Mouse (Mus musculus): ENCODE results near the gene Park7. TPM values are rescaled to one million over a fixed set of nuclear protein-coding genes. Genes with fewer than 3 reads are reported as not detected.

Park7 gene
- total and polyA plus RNA-seq, 3 experiments = 438 to 480 TPM; not detected in 1

- Histone ChIP-seq H3K9me3 (replicated peaks; ENCODE audit: insufficient read depth, low read length) (no peaks in the 10 kb centered on the region), H3K4me1 (ENCODE audit: control insufficient read depth in 1 of 2, insufficient read depth in 2 of 2, low read length in 2 of 2) (no peaks in the 10 kb centered on the region), H3K27me3 (ENCODE audit: control insufficient read depth in 1 of 2, insufficient read depth in 2 of 2, low read length in 2 of 2) (no peaks in the 10 kb centered on the region), H3K4me3 (ENCODE audit: control insufficient read depth in 1 of 2, insufficient read depth in 1 of 2, low read depth in 2 of 2, low read length in 2 of 2) (no peak overlapping the region), H3K79me2 (ENCODE audit: control insufficient read depth, insufficient read depth, low read length, poor library complexity) (no peaks in the 10 kb centered on the region), H3K27ac (ENCODE audit: control insufficient read depth, low read depth, low read length) (no peak overlapping the region), H3K9ac (ENCODE audit: control insufficient read depth, low read depth, low read length, poor library complexity, severe bottlenecking) (no peak overlapping the region), H3K36me3 (ENCODE audit: control insufficient read depth in 1 of 2, insufficient read depth in 2 of 2, low read length in 2 of 2) (peaks cover 0 to 6% of the 10 kb centered on the region in 2 experiments; a peak in 2 of 4 replicates)
- DNase-seq (ENCODE audit: low read depth, low spot score) = peak; percentile 86
- TF ChIP-seq BHLHE40 (IDR thresholded peaks at IDR 0.05; ENCODE audit: borderline replicate concordance, low read depth, low read length) = 0 out of 2 replicates have a peak, but pooled peaks have one; percentile 16
- TF ChIP-seq ZC3H11A (IDR thresholded peaks at IDR 0.05; ENCODE audit: low read depth, low read length) = 0 out of 2 replicates have a peak, but pooled peaks have one; percentile 3
- peak; percentile 78; the same call in 1 of the 2 replicates for TF ChIP-seq MAZ (IDR thresholded peaks at IDR 0.05; ENCODE audit: low read depth, low read length)
- TF ChIP-seq ZNF384 (IDR thresholded peaks at IDR 0.05; ENCODE audit: low read depth, low read length) = no peak
- peak in 1 of 2 experiments; percentile 35; a peak in 1 of 4 replicates for TF ChIP-seq POLR2A (IDR thresholded peaks at IDR 0.05; ENCODE audit: control insufficient read depth in 1 of 2, insufficient read depth in 1 of 2, low read depth in 1 of 2, low read length in 2 of 2, poor library complexity in 1 of 2)
- peak; percentile 56 for TF ChIP-seq SMC3 (IDR thresholded peaks at IDR 0.05; ENCODE audit: low read depth, low read length)
- TF ChIP-seq RAD21 (IDR thresholded peaks at IDR 0.05; ENCODE audit: low read depth, low read length) = peak; percentile 41
- TF ChIP-seq MAFK (IDR thresholded peaks at IDR 0.05; ENCODE audit: borderline replicate concordance, low read depth, low read length) = no peak
- peak; percentile 78 to 97 (median 90) for TF ChIP-seq CTCF (IDR thresholded peaks at IDR 0.05 in 2 of 3, conservative IDR thresholded peaks at IDR 0.05 in 1 of 3; ENCODE audit: control insufficient read depth in 1 of 3, insufficient read depth in 1 of 3, low read depth in 2 of 3, low read length in 3 of 3, poor library complexity in 1 of 3, severe bottlenecking in 1 of 3)
- no peak for TF ChIP-seq TAL1 (IDR thresholded peaks at IDR 0.05; ENCODE audit: low read length)
Observed at GRCm38 (mm10) chr4:150901651-150902050, 12.6 kb downstream of the Park7 start.

GRCm38 (mm10) chr4:150900486-150900885 is 13.8 kb downstream of the Park7 start:
- TF ChIP-seq CHD2 (IDR thresholded peaks at IDR 0.05; ENCODE audit: low read length) = no peak
- no peak for TF ChIP-seq JUND (IDR thresholded peaks at IDR 0.05; ENCODE audit: low read depth, low read length)
- TF ChIP-seq ETS1 (IDR thresholded peaks at IDR 0.05; ENCODE audit: low read depth, low read length) = no peak
- no peak for TF ChIP-seq GABPA (IDR thresholded peaks at IDR 0.05; ENCODE audit: low read depth, low read length)
- no peak for TF ChIP-seq ELF1 (IDR thresholded peaks at IDR 0.05; ENCODE audit: low read depth, low read length)
- TF ChIP-seq USF1 (IDR thresholded peaks at IDR 0.05; ENCODE audit: low read depth, low read length) = no peak
- TF ChIP-seq SIN3A (IDR thresholded peaks at IDR 0.05; ENCODE audit: low read length) = no peak
- no peak for TF ChIP-seq TBP (IDR thresholded peaks at IDR 0.05; ENCODE audit: low read depth, low read length)
- TF ChIP-seq MAX (IDR thresholded peaks at IDR 0.05; ENCODE audit: low read length) = no peak
- TF ChIP-seq SMC3 (IDR thresholded peaks at IDR 0.05; ENCODE audit: low read depth, low read length) = no peak
- TF ChIP-seq MEF2A (IDR thresholded peaks at IDR 0.05; ENCODE audit: extremely low read depth, insufficient replicate concordance, low read depth, low read length, poor library complexity, severe bottlenecking) = no peak
- TF ChIP-seq HCFC1 (IDR thresholded peaks at IDR 0.05; ENCODE audit: low read depth, low read length) = no peak
- TF ChIP-seq MXI1 (IDR thresholded peaks at IDR 0.05; ENCODE audit: low read depth, low read length) = no peak
- TF ChIP-seq POLR2A (IDR thresholded peaks at IDR 0.05; ENCODE audit: control insufficient read depth in 1 of 2, insufficient read depth in 1 of 2, low read depth in 1 of 2, low read length in 2 of 2, poor library complexity in 1 of 2) = no peak
- TF ChIP-seq ZC3H11A (IDR thresholded peaks at IDR 0.05; ENCODE audit: low read depth, low read length) = no peak
- no peak for TF ChIP-seq KAT2A (conservative IDR thresholded peaks at IDR 0.05; ENCODE audit: low read depth, low read length)
- TF ChIP-seq TCF12 (IDR thresholded peaks at IDR 0.05; ENCODE audit: low read depth, low read length) = no peak
- TF ChIP-seq EP300 (IDR thresholded peaks at IDR 0.05; ENCODE audit: low read depth in 1 of 2, low read length in 2 of 2) = no peak
- no peak overlapping the region for H3K4me3 ChIP-seq (ENCODE audit: control insufficient read depth in 1 of 2, insufficient read depth in 1 of 2, low read depth in 2 of 2, low read length in 2 of 2)
- no peaks in the 10 kb centered on the region for H3K9me3 ChIP-seq (replicated peaks; ENCODE audit: insufficient read depth, low read length)
- H3K27me3 ChIP-seq (ENCODE audit: control insufficient read depth in 1 of 2, insufficient read depth in 2 of 2, low read length in 2 of 2) = no peaks in the 10 kb centered on the region
- DNase-seq (ENCODE audit: low read depth, low spot score) = no peak
- H3K9ac ChIP-seq (ENCODE audit: control insufficient read depth, low read depth, low read length, poor library complexity, severe bottlenecking) = no peak overlapping the region
- H3K36me3 ChIP-seq (ENCODE audit: control insufficient read depth in 1 of 2, insufficient read depth in 2 of 2, low read length in 2 of 2) = peaks cover 0 to 4% of the 10 kb centered on the region in 2 experiments; a peak in 2 of 4 replicates
- H3K27ac ChIP-seq (ENCODE audit: control insufficient read depth, low read depth, low read length) = no peak overlapping the region
- no peaks in the 10 kb centered on the region for H3K4me1 ChIP-seq (ENCODE audit: control insufficient read depth in 1 of 2, insufficient read depth in 2 of 2, low read length in 2 of 2)
- no peaks in the 10 kb centered on the region for H3K79me2 ChIP-seq (ENCODE audit: control insufficient read depth, insufficient read depth, low read length, poor library complexity)
